Mouse (Mus musculus): ENCODE data around the gene Rnf138rt1. TPM values are rescaled to one million over a fixed set of nuclear protein-coding genes. Genes with fewer than 3 reads are reported as not detected.

Gene Rnf138rt1
- polyA plus RNA-seq, 1 experiment from 2014 or later = not detected

DNA sequence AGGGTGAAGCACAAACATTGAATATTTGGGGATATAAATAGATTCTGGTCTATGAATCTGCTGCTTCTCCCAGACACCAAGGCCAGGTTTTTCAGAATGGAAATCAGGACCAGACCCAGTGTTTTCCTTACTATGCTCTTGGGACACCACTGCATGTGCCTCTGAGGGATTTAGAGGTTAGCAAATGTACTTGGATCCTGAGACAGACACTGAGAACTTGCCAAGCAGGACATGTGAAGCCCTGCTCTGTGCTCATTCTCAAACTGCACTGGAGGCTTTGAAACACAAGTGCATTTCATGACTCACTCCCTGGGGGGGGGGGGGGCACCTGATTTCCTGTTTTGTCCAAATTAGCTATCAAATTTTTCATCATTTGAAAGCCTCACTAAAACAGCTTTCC is 37.5 kb downstream of the Rnf138rt1 start:
- no peak overlapping the region for H3K4me2 ChIP-seq (ENCODE audit: low read length)
- H3K36me3 ChIP-seq (ENCODE audit: control insufficient read depth, insufficient read depth, low read length) = no peaks in the 10 kb centered on the region

DNA sequence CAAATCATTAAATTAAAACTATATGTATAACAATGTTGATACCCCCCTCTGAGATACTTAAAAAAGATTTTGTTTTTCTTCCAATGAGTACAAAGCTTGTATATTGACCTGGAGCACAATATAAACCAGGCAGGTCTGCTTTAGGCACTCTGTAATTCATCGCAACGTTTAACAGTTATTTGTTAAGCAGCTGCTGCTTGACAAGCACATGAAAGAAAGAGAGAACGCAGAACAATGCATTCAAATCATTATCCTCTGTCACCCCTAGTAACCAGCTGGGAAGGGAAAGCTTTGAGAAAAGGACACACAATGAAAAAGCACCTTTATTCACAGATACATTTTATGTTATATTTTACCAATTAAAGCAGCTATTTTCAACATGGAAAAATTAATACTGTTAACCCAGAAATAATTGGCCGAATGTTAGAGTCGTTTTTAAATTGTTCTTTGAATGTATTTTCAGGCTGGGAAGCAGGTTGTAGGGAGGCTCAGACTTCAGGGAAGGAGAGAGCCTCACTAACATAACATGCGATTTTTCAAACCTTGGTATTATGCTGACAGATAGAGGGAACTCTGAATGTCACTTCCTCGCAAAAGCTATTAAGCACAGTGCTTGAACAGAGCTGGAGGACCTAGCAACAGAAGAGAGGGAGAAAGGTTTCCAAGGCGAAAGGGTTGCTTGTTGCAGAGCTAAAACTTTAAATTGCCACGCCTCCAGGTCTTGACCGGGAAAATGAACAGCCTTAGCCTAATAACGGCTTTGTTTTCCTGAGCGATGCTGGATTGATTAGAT is 38.1 kb downstream of the Rnf138rt1 start:
- H3K27ac ChIP-seq (replicated peaks in 1 of 2; ENCODE audit: control insufficient read depth in 1 of 2, insufficient read depth in 1 of 2, low read depth in 2 of 2, low read length in 2 of 2) = no peak overlapping the region
- H3K27me3 ChIP-seq (ENCODE audit: control insufficient read depth, insufficient read depth, low read length) = no peaks in the 10 kb centered on the region
- no peak for ATAC-seq (ENCODE audit: insufficient number of reproducible peaks, insufficient read depth, low FRiP score, low read depth)
- H3K9ac ChIP-seq (ENCODE audit: low read length) = no peak overlapping the region
- H3K4me3 ChIP-seq (ENCODE audit: control insufficient read depth in 1 of 2, insufficient read depth in 1 of 2, low read depth in 1 of 2, low read length in 2 of 2) = no peak overlapping the region
- WGBS = 62% methylated on average over 12 of the region's 12 CpGs
- no peaks in the 10 kb centered on the region for H3K4me1 ChIP-seq (ENCODE audit: control insufficient read depth in 2 of 2, insufficient read depth in 2 of 2, low read length in 2 of 2)
- H3K4me2 ChIP-seq (ENCODE audit: low read length) = no peak overlapping the region
- no peaks in the 10 kb centered on the region for H3K36me3 ChIP-seq (ENCODE audit: control insufficient read depth, insufficient read depth, low read length)
- H3K9me3 ChIP-seq (ENCODE audit: control insufficient read depth, low read length) = no peaks in the 10 kb centered on the region

More for the DNA sequence above, 37.5 kb downstream of the Rnf138rt1 start:
- no peak overlapping the region; a peak in 1 of 4 replicates for H3K27ac ChIP-seq (replicated peaks in 1 of 2; ENCODE audit: control insufficient read depth in 1 of 2, insufficient read depth in 1 of 2, low read depth in 2 of 2, low read length in 2 of 2)
- no peaks in the 10 kb centered on the region for H3K9me3 ChIP-seq (ENCODE audit: control insufficient read depth, low read length)
- H3K4me3 ChIP-seq (ENCODE audit: control insufficient read depth in 1 of 2, insufficient read depth in 1 of 2, low read depth in 1 of 2, low read length in 2 of 2) = no peak overlapping the region
- H3K9ac ChIP-seq (ENCODE audit: low read length) = no peak overlapping the region
- ATAC-seq (ENCODE audit: insufficient number of reproducible peaks, insufficient read depth, low FRiP score, low read depth) = no peak
- H3K4me1 ChIP-seq (ENCODE audit: control insufficient read depth in 2 of 2, insufficient read depth in 2 of 2, low read length in 2 of 2) = no peaks in the 10 kb centered on the region
- H3K27me3 ChIP-seq (ENCODE audit: control insufficient read depth, insufficient read depth, low read length) = no peaks in the 10 kb centered on the region

- H3K27me3 ChIP-seq (ENCODE audit: control insufficient read depth, insufficient read depth, low read length) = no peaks in the 10 kb centered on the region
- no peak overlapping the region for H3K27ac ChIP-seq (replicated peaks in 1 of 2; ENCODE audit: control insufficient read depth in 1 of 2, insufficient read depth in 1 of 2, low read depth in 2 of 2, low read length in 2 of 2)
- no peak overlapping the region for H3K4me2 ChIP-seq (ENCODE audit: low read length)
- WGBS = 55% methylated on average over 2 of the region's 2 CpGs
- H3K4me3 ChIP-seq (ENCODE audit: control insufficient read depth in 1 of 2, insufficient read depth in 1 of 2, low read depth in 1 of 2, low read length in 2 of 2) = no peak overlapping the region
- H3K9me3 ChIP-seq (ENCODE audit: control insufficient read depth, low read length) = no peaks in the 10 kb centered on the region
- no peak for ATAC-seq (ENCODE audit: insufficient number of reproducible peaks, insufficient read depth, low FRiP score, low read depth)
- no peaks in the 10 kb centered on the region for H3K36me3 ChIP-seq (ENCODE audit: control insufficient read depth, insufficient read depth, low read length)
- H3K4me1 ChIP-seq (ENCODE audit: control insufficient read depth in 2 of 2, insufficient read depth in 2 of 2, low read length in 2 of 2) = no peaks in the 10 kb centered on the region
- H3K9ac ChIP-seq (ENCODE audit: low read length) = no peak overlapping the region
Observed at GRCm38 (mm10) chrX:163720597-163720996, 40.5 kb downstream of the Rnf138rt1 start.

Other genes starting within 250 kb of the Rnf138rt1 start
- 0.08 TPM in 2 replicates for gene Grpr, start 211.7 kb downstream of the Rnf138rt1 start, polyA plus RNA-seq (2014; fragmentation: Nextera tagmentation; extraction: Ambion mirVana)
- gene Ap1s2, start 147.7 kb upstream of the Rnf138rt1 start, polyA plus RNA-seq (2014; fragmentation: Nextera tagmentation; extraction: Ambion mirVana) = 20.5 and 22.0 TPM in 2 replicates
- 29.5 and 30.9 TPM in 2 replicates for gene Zrsr2, start 197.3 kb upstream of the Rnf138rt1 start, polyA plus RNA-seq (2014; fragmentation: Nextera tagmentation; extraction: Ambion mirVana)